Mouse (Mus musculus) kidney, postnatal 0 days (tissue): ENCODE data around the gene Tnfrsf12a. TPM values are rescaled to one million over a fixed set of nuclear protein-coding genes. Genes with fewer than 3 reads are reported as not detected.
A peak's percentile ranks its signal among the peaks of the same experiment; 100 is the strongest.

Source experiments
- ATAC-seq: fragments of 200-750 bp; cut with Nextera tagmentation; replicated peaks from 2 replicates; pipeline ENCODE4 v1.8.0; 2017; ENCODE audit warnings: low read depth, moderate number of reproducible peaks, moderate TSS enrichment, moderate library complexity; ENCODE audit not compliant: low FRiP score
- DNase-seq: peaks from one replicate; pipeline ENCODE4 v3.0.0-alpha.2; 2016; ENCODE audit warnings: low spot score
- H3K27ac ChIP-seq: fragments of 300-500 bp; sonication (generic); 2 replicates; pipeline ENCODE4 v1.5.1; 2014; ENCODE audit warnings: mild to moderate bottlenecking
- H3K27me3 ChIP-seq: fragments of 300-500 bp; sonication (generic); 2 replicates; pipeline ENCODE4 v1.6.1; 2014; ENCODE audit warnings: low read length, mixed read lengths; ENCODE audit not compliant: insufficient read depth
- H3K36me3 ChIP-seq: fragments of 300-500 bp; sonication (generic); 2 replicates; pipeline ENCODE4 v1.6.1; 2014; ENCODE audit warnings: low read length, mixed read lengths; ENCODE audit not compliant: insufficient read depth
- H3K4me1 ChIP-seq: fragments of 300-500 bp; sonication (generic); replicated peaks from 2 replicates; pipeline ENCODE4 v1.6.1; 2014; ENCODE audit warnings: antibody characterized with exemption, low read length, mixed read lengths; ENCODE audit not compliant: insufficient read depth
- H3K4me2 ChIP-seq: fragments of 300-500 bp; sonication (generic); 2 replicates; pipeline ENCODE4 v1.6.1; 2014; ENCODE audit warnings: mild to moderate bottlenecking, low read length, moderate library complexity, mixed read lengths
- H3K4me3 ChIP-seq: fragments of 300-500 bp; sonication (generic); replicated peaks from 2 replicates; pipeline ENCODE4 v1.5.1; 2014; ENCODE audit warnings: low read depth, low read length
- H3K9ac ChIP-seq: fragments of 300-500 bp; sonication (generic); 2 replicates; pipeline ENCODE4 v1.6.1; 2014; ENCODE audit warnings: low read depth, low read length
- H3K9me3 ChIP-seq: fragments of 300-500 bp; sonication (generic); replicated peaks from 2 replicates; pipeline ENCODE4 v1.6.1; 2016; ENCODE audit warnings: low read length, inconsistent platforms, mixed read lengths
- CTCF ChIP-seq: IDR thresholded peaks from 2 replicates; pipeline ENCODE4 v1.5.1; 2016; ENCODE audit warnings: antibody characterized with exemption, low read depth, mild to moderate bottlenecking, moderate library complexity
- WGBS: fragments of 180-500 bp; shearing (Covaris S2); extraction: QIAGEN DNeasy Blood & Tissue Kit; methylation state at CpG from one replicate; pipeline ENCODE4 v1.1.7; 2014; 5-methylcytosine and 5-hydroxymethylcytosine counted together
- polyA plus RNA-seq: library from polyadenylated mRNA; unstranded; fragments of >200 nt; fragmentation: Nextera tagmentation; extraction: Ambion mirVana; gene quantifications from 2 replicates; pipeline ENCODE4 v1.2.1, GENCODE M21; 2015

The Tnfrsf12a gene
- polyA plus RNA-seq, 1 experiment from 2014 or later = 47.0 TPM

DNA sequence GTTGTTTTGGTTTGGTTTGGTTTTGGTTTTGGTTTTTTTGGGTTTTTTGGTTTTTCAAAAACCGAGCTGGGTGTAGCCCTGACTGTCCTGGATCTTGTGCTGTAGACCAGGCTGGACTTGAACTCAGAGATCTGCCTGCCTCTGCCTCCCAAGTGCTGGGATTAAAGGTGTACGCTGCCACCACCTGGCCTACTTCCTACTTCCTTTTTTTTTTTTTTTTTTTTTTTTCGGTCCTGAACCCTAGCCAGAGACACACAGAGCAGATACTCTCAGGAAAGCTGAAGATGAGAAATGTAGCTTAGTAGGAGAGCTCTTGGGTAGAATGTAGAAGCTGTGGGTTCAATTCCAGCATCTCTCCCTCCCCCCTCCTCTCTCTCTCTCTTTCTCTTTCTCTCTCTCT is 18.8 kb downstream of the Tnfrsf12a start:
- no peak for DNase-seq
- WGBS = 89% methylated on average over 3 of the region's 3 CpGs
- no peak overlapping the region for H3K4me2 ChIP-seq
- no peak for TF ChIP-seq CTCF
- no peaks in the 10 kb centered on the region for H3K36me3 ChIP-seq
- no peak overlapping the region for H3K4me3 ChIP-seq
- peaks cover 17% of the 10 kb centered on the region for H3K27me3 ChIP-seq
- ATAC-seq = no peak
- H3K4me1 ChIP-seq = peaks cover 6% of the 10 kb centered on the region; the same call in 1 of the 2 replicates
- no peak overlapping the region for H3K27ac ChIP-seq
- no peaks in the 10 kb centered on the region for H3K9me3 ChIP-seq
- no peak overlapping the region for H3K9ac ChIP-seq

- TF ChIP-seq CTCF = no peak
- H3K4me3 ChIP-seq = no peak overlapping the region
- no peak overlapping the region for H3K9ac ChIP-seq
- no peak overlapping the region for H3K4me2 ChIP-seq
- H3K36me3 ChIP-seq = no peaks in the 10 kb centered on the region
- H3K27me3 ChIP-seq = no peaks in the 10 kb centered on the region
- no peak for ATAC-seq
- no peak for DNase-seq
- 58% methylated on average over 2 of the region's 2 CpGs for WGBS
- H3K27ac ChIP-seq = no peak overlapping the region
- no peaks in the 10 kb centered on the region for H3K4me1 ChIP-seq
- no peaks in the 10 kb centered on the region for H3K9me3 ChIP-seq
Observed at GRCm38 (mm10) chr17:23654410-23654809, 22.9 kb downstream of the Tnfrsf12a start.

- no peak overlapping the region for H3K4me3 ChIP-seq
- no peak overlapping the region for H3K4me2 ChIP-seq
- no peaks in the 10 kb centered on the region for H3K4me1 ChIP-seq
- WGBS = 57% methylated on average over 6 of the region's 6 CpGs
- H3K27ac ChIP-seq = no peak overlapping the region
- ATAC-seq (no peak), DNase-seq (no peak)
- H3K9me3 ChIP-seq = no peaks in the 10 kb centered on the region
- H3K9ac ChIP-seq = no peak overlapping the region
- no peaks in the 10 kb centered on the region for H3K36me3 ChIP-seq
- no peak for TF ChIP-seq CTCF
- H3K27me3 ChIP-seq = no peaks in the 10 kb centered on the region
Observed at GRCm38 (mm10) chr17:23654001-23654400, 23.3 kb downstream of the Tnfrsf12a start.

GRCm38 (mm10) chr17:23653324-23653723 is 23.9 kb downstream of the Tnfrsf12a start:
- no peaks in the 10 kb centered on the region for H3K27me3 ChIP-seq
- H3K36me3 ChIP-seq = no peaks in the 10 kb centered on the region
- H3K4me1 ChIP-seq = no peaks in the 10 kb centered on the region
- WGBS = 93% methylated on average over 1 of the region's 2 CpGs
- DNase-seq (no peak), ATAC-seq (no peak)
- H3K9me3 ChIP-seq = no peaks in the 10 kb centered on the region
- TF ChIP-seq CTCF = peak; percentile 44
- no peak overlapping the region for H3K9ac ChIP-seq
- no peak overlapping the region for H3K4me3 ChIP-seq
- no peak overlapping the region for H3K4me2 ChIP-seq
- no peak overlapping the region for H3K27ac ChIP-seq

- Histone ChIP-seq H3K4me3 (no peak overlapping the region), H3K27ac (no peak overlapping the region), H3K9me3 (no peaks in the 10 kb centered on the region), H3K4me2 (no peak overlapping the region), H3K4me1 (no peaks in the 10 kb centered on the region), H3K36me3 (no peaks in the 10 kb centered on the region), H3K9ac (no peak overlapping the region), H3K27me3 (no peaks in the 10 kb centered on the region)
- 78% methylated on average over 6 of the region's 6 CpGs for WGBS
- DNase-seq (no peak), ATAC-seq (no peak)
- no peak for TF ChIP-seq CTCF
Observed at GRCm38 (mm10) chr17:23651363-23651762, 25.9 kb downstream of the Tnfrsf12a start.

- Histone ChIP-seq H3K27me3 (peaks cover 6% of the 10 kb centered on the region; the same call in 1 of the 2 replicates), H3K4me2 (no peak overlapping the region), H3K27ac (no peak overlapping the region), H3K9ac (no peak overlapping the region), H3K4me3 (no peak overlapping the region), H3K36me3 (no peaks in the 10 kb centered on the region), H3K4me1 (no peaks in the 10 kb centered on the region), H3K9me3 (no peaks in the 10 kb centered on the region)
- no peak for ATAC-seq
- no peak for DNase-seq
- no peak for TF ChIP-seq CTCF
- 40% methylated on average over 10 of the region's 10 CpGs for WGBS
Observed at GRCm38 (mm10) chr17:23645894-23646293, 31.4 kb downstream of the Tnfrsf12a start.
